Mouse (Mus musculus): Measurements from ENCODE around the gene Ssx2ip. TPM values are rescaled to one million over a fixed set of nuclear protein-coding genes. Genes with fewer than 3 reads are reported as not detected.
A peak's percentile ranks its signal among the peaks of the same experiment; 100 is the strongest.

The Ssx2ip gene
- polyA plus RNA-seq, 1 experiment from 2014 or later = 30.3 TPM

DNA sequence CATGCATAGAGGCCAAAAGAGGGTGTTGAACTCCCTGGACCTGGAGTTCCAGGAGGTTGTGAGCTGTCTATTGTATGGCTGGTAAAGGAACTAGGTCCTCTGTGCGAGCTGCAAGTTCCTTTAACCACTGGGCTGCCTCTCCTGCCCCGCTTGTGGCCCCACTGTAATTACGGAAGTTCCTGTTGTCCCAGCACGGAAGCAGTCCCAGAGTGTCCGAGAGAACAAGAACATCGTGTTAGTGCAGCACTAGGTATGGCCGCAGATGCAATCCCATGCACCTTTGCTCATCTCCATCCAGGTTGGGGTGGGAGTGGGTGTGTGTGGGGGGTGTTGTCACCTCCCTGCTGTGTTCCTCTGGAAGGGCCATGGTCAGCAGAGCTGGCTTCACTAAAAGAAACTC lies 40.4 kb downstream of the Ssx2ip start:
- no peak overlapping the region for H3K27ac ChIP-seq (replicated peaks)
- H3K36me3 ChIP-seq = peaks cover 36% of the 10 kb centered on the region
- H3K4me3 ChIP-seq = no peak overlapping the region
- H3K27me3 ChIP-seq (ENCODE audit: low read depth, poor library complexity, severe bottlenecking) = no peaks in the 10 kb centered on the region
- WGBS = 92% methylated on average over 7 of the region's 7 CpGs
- DNase-seq (ENCODE audit: low spot score) = no peak
- H3K4me1 ChIP-seq = peaks cover 2% of the 10 kb centered on the region
- H3K9me3 ChIP-seq (replicated peaks) = no peaks in the 10 kb centered on the region

DNA sequence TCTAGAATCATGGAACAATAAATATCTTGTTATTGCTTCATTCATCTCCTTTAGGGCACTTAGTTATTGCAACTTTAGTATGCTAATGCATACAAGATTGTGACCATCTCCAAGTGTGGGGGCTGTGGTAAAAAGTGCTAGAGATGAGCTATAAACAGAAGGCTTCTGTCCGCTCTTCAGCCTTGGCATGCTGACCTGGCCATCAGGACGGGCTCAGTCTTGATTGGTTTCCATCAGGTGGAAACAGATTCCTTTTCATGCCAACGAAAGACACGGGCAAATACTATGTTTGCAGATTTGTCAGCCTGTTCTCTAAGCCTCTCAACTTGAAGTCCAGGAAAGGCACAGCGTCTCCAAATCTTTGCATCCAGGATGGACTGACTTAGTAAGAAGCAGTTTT lies 42.7 kb downstream of the Ssx2ip start:
- Histone ChIP-seq H3K27me3 (ENCODE audit: low read depth, poor library complexity, severe bottlenecking) (no peaks in the 10 kb centered on the region), H3K27ac (replicated peaks) (no peak overlapping the region), H3K4me3 (no peak overlapping the region), H3K4me1 (peaks cover 17% of the 10 kb centered on the region), H3K9me3 (replicated peaks) (no peaks in the 10 kb centered on the region), H3K36me3 (peaks cover 20% of the 10 kb centered on the region)
- 91% methylated on average over 5 of the region's 5 CpGs for WGBS
- DNase-seq (ENCODE audit: low spot score) = no peak

DNA sequence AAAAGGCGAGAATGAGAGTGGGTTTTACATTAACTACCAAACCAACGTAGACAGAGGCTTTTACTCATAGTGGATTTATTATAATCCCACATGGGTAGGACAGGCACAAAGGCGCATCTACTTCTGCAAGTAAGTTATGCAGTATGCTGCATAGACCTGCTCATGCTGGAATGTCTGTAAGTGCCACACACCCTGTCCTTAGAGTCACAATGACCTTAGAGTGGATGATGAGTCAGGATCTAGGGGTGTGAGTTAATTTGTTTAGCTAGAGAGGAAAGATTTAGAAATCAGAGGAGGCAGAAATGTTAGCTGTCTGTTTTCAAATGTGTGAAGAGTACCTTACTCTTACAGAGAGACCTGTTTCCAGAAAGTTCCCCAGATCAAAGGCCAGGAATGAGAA lies 43.2 kb downstream of the Ssx2ip start:
- Histone ChIP-seq H3K4me3 (no peak overlapping the region), H3K36me3 (peaks cover 15% of the 10 kb centered on the region), H3K4me1 (peaks cover 17% of the 10 kb centered on the region), H3K27me3 (ENCODE audit: low read depth, poor library complexity, severe bottlenecking) (no peaks in the 10 kb centered on the region), H3K27ac (replicated peaks) (no peak overlapping the region), H3K9me3 (replicated peaks) (no peaks in the 10 kb centered on the region)
- WGBS = 91% methylated on average over 3 of the region's 3 CpGs
- no peak for DNase-seq (ENCODE audit: low spot score)

DNA sequence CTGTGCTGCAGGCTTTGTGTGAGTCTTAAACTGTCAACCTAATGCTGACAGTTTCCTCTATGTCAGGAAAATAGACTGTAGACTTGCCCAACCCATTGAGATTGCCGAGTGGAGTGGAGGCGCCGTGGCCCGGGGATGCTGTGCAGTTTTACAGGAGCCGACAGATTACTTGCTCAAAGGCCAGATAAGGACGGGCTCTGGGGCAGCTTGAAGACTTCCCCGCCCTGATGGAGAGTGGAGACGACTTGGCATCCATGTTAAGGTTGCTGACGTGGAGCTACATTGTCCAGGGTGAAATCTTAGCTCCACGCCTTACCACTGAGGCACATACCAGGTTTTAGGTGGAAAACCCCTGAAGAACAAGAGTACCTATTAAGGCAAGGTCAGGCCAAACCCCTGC lies 43.9 kb downstream of the Ssx2ip start:
- H3K27me3 ChIP-seq (ENCODE audit: low read depth, poor library complexity, severe bottlenecking) = no peaks in the 10 kb centered on the region
- H3K27ac ChIP-seq (replicated peaks) = no peak overlapping the region
- H3K9me3 ChIP-seq (replicated peaks) = no peaks in the 10 kb centered on the region
- peaks cover 13% of the 10 kb centered on the region for H3K36me3 ChIP-seq
- no peak for DNase-seq (ENCODE audit: low spot score)
- H3K4me3 ChIP-seq = no peak overlapping the region
- H3K4me1 ChIP-seq = peaks cover 17% of the 10 kb centered on the region
- WGBS = 88% methylated on average over 10 of the region's 10 CpGs

DNA sequence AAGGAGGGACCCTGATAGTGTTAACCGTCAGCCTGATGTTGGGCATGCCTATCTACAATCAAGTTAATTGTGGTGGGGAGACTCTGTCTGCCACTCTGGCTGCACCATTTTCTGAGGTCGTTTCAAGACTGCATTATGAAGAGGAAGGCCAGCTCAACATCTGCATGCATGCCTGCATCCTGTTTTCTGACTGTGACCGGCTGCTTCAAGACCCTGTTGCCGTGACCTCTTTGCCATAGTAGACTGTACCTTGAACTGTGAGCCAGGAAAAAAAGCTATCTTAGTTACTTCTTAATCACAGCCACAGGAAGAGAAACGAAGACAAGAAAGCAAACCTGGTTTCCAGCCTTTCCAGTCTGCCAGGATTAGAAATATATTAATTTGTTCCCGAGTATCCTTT lies 44.5 kb downstream of the Ssx2ip start:
- no peak for DNase-seq (ENCODE audit: low spot score)
- H3K27me3 ChIP-seq (ENCODE audit: low read depth, poor library complexity, severe bottlenecking) = no peaks in the 10 kb centered on the region
- H3K4me1 ChIP-seq = peaks cover 17% of the 10 kb centered on the region
- no peak overlapping the region for H3K27ac ChIP-seq (replicated peaks)
- WGBS = 83% methylated on average over 6 of the region's 6 CpGs
- peaks cover 9% of the 10 kb centered on the region for H3K36me3 ChIP-seq
- no peak overlapping the region for H3K4me3 ChIP-seq
- H3K9me3 ChIP-seq (replicated peaks) = no peaks in the 10 kb centered on the region

DNA sequence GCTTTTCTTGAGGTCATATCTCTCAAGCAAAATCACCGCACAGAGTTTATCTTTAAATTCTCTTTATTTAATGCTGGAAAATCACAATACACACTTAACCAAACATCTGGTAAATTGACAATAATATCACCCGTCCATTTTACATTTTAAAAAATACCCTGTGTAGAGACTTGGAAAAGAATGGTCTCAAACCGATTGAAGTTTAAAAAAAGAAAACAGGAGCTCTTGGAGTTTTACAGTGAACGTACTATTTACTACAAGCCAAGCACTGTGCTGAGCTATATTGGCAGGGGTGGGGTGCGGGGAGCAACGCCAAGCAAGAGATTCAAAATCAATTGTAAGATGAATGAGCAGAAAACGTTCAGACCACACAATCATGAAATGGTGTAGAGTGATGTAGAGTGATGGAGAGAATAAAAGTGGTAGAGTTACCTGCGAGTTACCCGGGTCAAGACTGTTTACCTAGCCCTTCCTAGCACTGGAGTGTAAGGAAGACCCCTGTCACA lies 45.4 kb downstream of the Ssx2ip start, which contains the start of gene Ctbs:
Ctbs (plus strand) TSS at position 51 of the 506 bp plus-strand sequence.
- H3K4me1 ChIP-seq = peaks cover 17% of the 10 kb centered on the region
- H3K27ac ChIP-seq (replicated peaks) = peak within 1 kb of the TSS; percentile 87
- no peaks in the 10 kb centered on the region for H3K27me3 ChIP-seq (ENCODE audit: low read depth, poor library complexity, severe bottlenecking)
- 56% methylated on average over 9 of the region's 9 CpGs for WGBS
- no peaks in the 10 kb centered on the region for H3K9me3 ChIP-seq (replicated peaks)
- H3K4me3 ChIP-seq = peak within 1 kb of the TSS; percentile 65
- peaks cover 9% of the 10 kb centered on the region for H3K36me3 ChIP-seq
- no peak for DNase-seq (ENCODE audit: low spot score)

DNA sequence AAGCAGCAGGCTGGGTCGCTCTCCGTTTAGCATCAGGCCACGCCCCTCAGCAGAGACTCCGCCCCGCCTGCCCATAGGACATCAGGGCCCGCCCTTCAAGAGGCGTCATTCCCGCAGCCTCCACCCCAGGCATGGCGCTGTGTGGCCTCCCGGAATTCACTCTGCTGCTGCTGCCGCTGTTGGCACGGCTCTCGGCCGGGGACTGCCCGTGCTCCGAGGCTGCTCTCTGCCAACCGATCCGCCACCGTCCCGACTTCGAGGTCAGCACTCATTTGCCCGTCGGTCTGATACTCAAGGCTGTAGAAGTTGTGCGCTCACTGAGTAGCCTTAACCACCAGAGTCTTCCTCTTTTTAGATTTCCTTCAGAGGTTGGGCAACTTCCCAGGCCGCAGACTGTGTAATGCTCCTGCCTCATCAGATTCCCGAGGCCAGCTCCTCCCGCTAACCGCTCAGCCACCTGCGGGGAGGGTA lies 46.0 kb downstream of the Ssx2ip start:
- WGBS = under 1% methylated on average over 29 of the region's 29 CpGs
- Histone ChIP-seq H3K27ac (replicated peaks) (peak overlapping the region; percentile 87), H3K36me3 (peaks cover 9% of the 10 kb centered on the region), H3K9me3 (replicated peaks) (no peaks in the 10 kb centered on the region), H3K4me1 (peaks cover 17% of the 10 kb centered on the region), H3K27me3 (ENCODE audit: low read depth, poor library complexity, severe bottlenecking) (no peaks in the 10 kb centered on the region), H3K4me3 (peak overlapping the region; percentile 65)
- DNase-seq (ENCODE audit: low spot score) = peak; percentile 93

DNA sequence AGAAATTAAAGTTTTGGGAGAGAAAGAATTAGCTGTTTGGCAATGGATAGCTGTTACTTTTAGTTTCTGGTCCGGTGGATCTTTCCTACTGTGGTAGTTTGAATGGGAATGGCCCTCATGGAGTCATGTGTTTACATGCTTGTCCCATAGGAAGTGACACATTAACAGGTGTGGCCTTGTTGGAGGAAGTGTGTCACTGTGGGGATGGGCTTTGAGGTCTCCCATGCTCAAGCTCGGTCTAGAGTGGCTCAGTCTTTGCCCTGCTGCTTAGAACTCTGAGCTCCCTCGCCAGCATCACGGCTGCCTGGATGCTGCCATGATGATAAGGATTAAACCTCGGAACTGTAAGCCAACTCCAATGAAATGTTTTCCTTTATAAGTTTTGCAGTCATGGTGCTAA lies 46.9 kb downstream of the Ssx2ip start:
- 82% methylated on average over 5 of the region's 5 CpGs for WGBS

DNA sequence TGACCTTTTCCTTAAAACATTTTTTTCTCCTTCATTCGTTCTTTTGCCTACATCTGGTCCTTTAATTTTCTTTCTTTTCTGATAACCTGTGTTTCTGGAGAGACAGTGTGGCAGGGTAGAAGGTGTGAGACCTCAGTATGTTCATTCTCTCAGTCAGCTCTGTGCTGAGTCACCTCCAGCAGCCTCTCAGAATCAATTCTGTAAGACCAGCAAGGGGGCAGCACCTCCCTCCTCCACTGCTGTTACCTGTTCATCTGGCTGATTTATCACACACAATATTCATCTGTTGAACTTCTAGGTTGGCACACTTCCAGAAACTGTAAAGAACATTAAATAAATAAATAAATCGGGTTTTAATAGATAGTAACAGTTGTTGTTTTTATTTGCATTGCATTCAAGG lies 58.5 kb downstream of the Ssx2ip start:
- no peaks in the 10 kb centered on the region for H3K9me3 ChIP-seq (replicated peaks)
- H3K27ac ChIP-seq (replicated peaks) = no peak overlapping the region
- H3K36me3 ChIP-seq = 0 out of 2 replicates have a peak, but pooled peaks cover 2% of the 10 kb centered on the region
- no peaks in the 10 kb centered on the region for H3K4me1 ChIP-seq
- DNase-seq (ENCODE audit: low spot score) = no peak
- H3K27me3 ChIP-seq (ENCODE audit: low read depth, poor library complexity, severe bottlenecking) = no peaks in the 10 kb centered on the region
- no peak overlapping the region for H3K4me3 ChIP-seq
- WGBS = 70% methylated on average over 2 of the region's 2 CpGs

More for the DNA sequence above, 46.9 kb downstream of the Ssx2ip start:
- peaks cover 17% of the 10 kb centered on the region for H3K4me1 ChIP-seq
- H3K4me3 ChIP-seq = no peak overlapping the region
- H3K27ac ChIP-seq (replicated peaks) = no peak overlapping the region
- DNase-seq (ENCODE audit: low spot score) = no peak
- no peaks in the 10 kb centered on the region for H3K27me3 ChIP-seq (ENCODE audit: low read depth, poor library complexity, severe bottlenecking)
- no peaks in the 10 kb centered on the region for H3K36me3 ChIP-seq
- no peaks in the 10 kb centered on the region for H3K9me3 ChIP-seq (replicated peaks)

DNA sequence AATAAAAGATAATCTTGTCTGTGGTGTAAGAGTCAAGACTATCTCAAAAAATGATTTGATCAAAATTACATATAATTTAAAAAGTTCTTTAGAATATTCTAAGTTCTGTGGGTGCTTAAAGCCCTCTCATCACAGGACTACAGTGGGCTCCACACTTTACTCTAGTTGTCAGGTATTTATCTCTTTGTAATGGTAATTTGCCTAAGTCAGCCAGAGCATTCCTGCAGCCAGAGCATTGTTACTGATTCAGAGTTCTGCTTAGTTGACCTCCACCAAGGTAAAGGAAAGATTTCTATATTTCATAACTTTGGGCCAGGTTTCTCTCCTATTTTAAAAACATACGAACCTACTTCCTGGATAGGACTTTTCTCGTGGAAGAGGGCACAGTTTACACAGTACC lies 64.8 kb downstream of the Ssx2ip start:
- Histone ChIP-seq H3K27ac (replicated peaks) (no peak overlapping the region), H3K4me1 (no peaks in the 10 kb centered on the region), H3K9me3 (replicated peaks) (no peaks in the 10 kb centered on the region), H3K27me3 (ENCODE audit: low read depth, poor library complexity, severe bottlenecking) (no peaks in the 10 kb centered on the region), H3K4me3 (no peak overlapping the region), H3K36me3 (no peaks in the 10 kb centered on the region)
- 81% methylated on average over 2 of the region's 2 CpGs for WGBS
- DNase-seq (ENCODE audit: low spot score) = no peak

DNA sequence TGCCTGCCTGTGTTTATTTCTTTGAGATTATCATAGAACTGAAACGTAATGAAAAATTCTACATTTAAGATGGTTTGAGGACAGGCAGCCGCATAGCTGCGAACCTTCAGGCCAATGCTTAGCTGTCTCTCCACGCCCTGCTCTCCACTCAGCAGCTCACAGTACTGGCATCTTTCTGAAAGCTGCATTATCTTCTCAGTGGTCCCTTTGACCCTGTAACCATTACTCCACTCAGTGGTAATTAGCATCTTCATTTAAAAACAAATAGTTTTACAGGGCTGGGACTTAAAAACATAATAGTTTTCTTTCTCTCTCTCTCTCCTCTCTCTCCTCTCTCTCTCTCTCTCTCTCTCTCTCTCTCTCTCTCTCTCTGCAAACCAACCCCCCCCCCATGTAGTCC lies 68.2 kb downstream of the Ssx2ip start:
- Histone ChIP-seq H3K9me3 (replicated peaks) (no peaks in the 10 kb centered on the region), H3K27me3 (ENCODE audit: low read depth, poor library complexity, severe bottlenecking) (no peaks in the 10 kb centered on the region), H3K4me3 (no peak overlapping the region), H3K27ac (replicated peaks) (no peak overlapping the region), H3K4me1 (no peaks in the 10 kb centered on the region), H3K36me3 (no peaks in the 10 kb centered on the region)
- DNase-seq (ENCODE audit: low spot score) = no peak
- WGBS = 73% methylated on average over 4 of the region's 4 CpGs

DNA sequence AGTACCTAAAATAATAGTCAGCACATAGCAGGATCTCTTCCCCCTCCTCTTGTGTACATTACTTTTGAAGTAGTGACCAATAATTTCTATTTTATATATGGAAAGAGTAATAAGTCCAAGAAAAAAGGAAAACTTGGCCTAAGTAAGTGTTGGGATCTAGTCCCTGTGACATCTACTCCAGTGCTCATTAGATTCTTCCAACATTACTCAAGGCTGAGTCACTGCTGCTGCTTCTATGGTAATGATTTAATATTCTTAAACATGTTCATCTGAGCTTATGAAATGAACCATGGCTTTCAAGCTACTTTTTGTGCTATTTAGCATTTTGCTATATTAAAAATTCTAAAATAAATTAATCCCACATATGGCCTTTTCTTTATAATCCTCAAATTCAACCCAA lies 69.3 kb downstream of the Ssx2ip start:
- DNase-seq (ENCODE audit: low spot score) = no peak
- no peaks in the 10 kb centered on the region for H3K36me3 ChIP-seq
- H3K4me1 ChIP-seq = no peaks in the 10 kb centered on the region
- no peak overlapping the region for H3K4me3 ChIP-seq
- H3K27me3 ChIP-seq (ENCODE audit: low read depth, poor library complexity, severe bottlenecking) = no peaks in the 10 kb centered on the region
- no peaks in the 10 kb centered on the region for H3K9me3 ChIP-seq (replicated peaks)
- H3K27ac ChIP-seq (replicated peaks) = no peak overlapping the region

DNA sequence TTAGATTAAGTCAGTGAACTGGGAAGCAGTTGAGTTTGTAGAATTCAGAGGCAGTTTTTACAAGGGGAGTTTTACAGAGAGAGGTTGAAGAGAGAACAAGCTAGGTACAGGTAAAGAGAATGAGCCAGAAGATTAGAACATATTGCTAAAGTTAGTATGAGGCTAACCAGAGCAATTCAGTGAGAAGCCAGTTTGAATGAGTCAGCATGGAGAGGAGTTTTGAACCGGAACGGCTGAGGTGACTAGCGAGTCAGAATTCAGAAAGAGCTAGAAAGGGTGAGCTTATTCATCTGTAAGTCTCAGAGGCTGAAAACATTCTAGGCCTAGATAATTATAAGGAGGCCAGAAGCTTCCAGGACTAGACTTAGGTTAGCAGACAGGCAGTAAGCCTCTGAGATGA lies 70.0 kb downstream of the Ssx2ip start:
- H3K9me3 ChIP-seq (replicated peaks) = no peaks in the 10 kb centered on the region
- 90% methylated on average over 3 of the region's 3 CpGs for WGBS

DNA sequence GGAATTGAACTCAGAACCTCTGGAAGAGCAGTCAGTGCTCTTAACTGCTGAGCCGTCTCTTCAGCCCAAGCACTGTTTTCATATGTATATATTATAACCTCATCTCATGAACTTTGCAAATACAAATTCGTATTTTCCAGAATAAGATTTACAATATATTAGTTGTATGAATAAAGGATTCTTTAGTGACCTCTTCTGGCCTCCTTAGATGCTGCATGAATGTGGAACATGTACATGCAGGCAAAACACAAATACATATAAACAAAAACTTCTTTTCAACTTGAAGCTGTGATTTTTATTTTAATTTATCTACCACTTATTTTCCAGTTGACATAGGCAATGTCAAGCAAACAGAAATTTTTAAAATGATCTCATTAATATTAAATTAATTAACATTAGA lies 77.6 kb downstream of the Ssx2ip start:
- Histone ChIP-seq H3K27ac (replicated peaks) (no peak overlapping the region), H3K36me3 (no peaks in the 10 kb centered on the region), H3K9me3 (replicated peaks) (no peaks in the 10 kb centered on the region), H3K4me3 (no peak overlapping the region), H3K27me3 (ENCODE audit: low read depth, poor library complexity, severe bottlenecking) (no peaks in the 10 kb centered on the region), H3K4me1 (no peaks in the 10 kb centered on the region)
- 83% methylated on average over 2 of the region's 2 CpGs for WGBS
- no peak for DNase-seq (ENCODE audit: low spot score)

More for the DNA sequence above, 70.0 kb downstream of the Ssx2ip start:
- Histone ChIP-seq H3K4me3 (no peak overlapping the region), H3K27ac (replicated peaks) (no peak overlapping the region), H3K4me1 (no peaks in the 10 kb centered on the region), H3K36me3 (no peaks in the 10 kb centered on the region), H3K27me3 (ENCODE audit: low read depth, poor library complexity, severe bottlenecking) (no peaks in the 10 kb centered on the region)
- DNase-seq (ENCODE audit: low spot score) = no peak

Data from midbrain, embryonic 10.5 days (tissue).